Mouse (Mus musculus): ENCODE measurements around the gene Lgr6.

- TF ChIP-seq POLR2A (IDR thresholded peaks at IDR 0.05; ENCODE audit: borderline replicate concordance, insufficient read depth, low read length) = no peak
- TF ChIP-seq CTCF (IDR thresholded peaks at IDR 0.05; ENCODE audit: borderline replicate concordance, insufficient read depth, low read depth, low read length) = no peak
Observed at GRCm38 (mm10) chr1:135125990-135126389, 20.9 kb upstream of the Lgr6 start.

Data from cerebellum, adult 2 months (tissue).